In the genomic region with DNA sequence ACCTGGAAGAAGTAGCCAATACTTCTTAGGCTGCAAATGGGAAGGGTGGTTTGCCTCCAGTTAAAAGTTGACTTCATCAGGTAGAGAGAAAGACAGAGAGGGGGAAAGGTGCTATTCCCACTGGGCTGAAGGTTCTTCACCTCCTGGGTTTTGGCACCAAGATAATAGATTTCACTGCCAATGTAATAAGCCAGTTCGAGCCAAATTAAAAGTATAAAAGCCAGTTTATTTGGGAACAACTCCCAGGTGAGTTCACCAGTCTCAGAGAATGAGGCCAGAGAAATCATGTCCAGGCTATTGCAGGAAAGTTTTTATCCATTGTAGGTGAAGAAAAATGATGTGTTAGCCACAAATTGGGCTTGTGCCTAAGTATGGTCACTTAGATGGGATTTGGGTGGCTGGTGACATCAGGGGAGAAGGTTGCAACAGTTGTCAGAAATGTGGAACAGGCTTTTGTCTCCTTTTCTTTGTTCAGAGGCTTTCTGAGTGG, we compare ENCODE assay signal across 14 mouse cellular contexts.
"Had no signal": no experiment of that assay in that cellular context is flagged by ENCODE, and none has a peak within 500 bp of the region (broad histone marks: within the 10 kb centered on the region; RNA-seq: fewer than 3 reads in every experiment).

No protein-coding gene starts in this region.

- H3K9me3 ChIP-seq: lung, embryonic 15.5 days; midbrain, embryonic 13.5 days; midbrain, embryonic 15.5 days; neural tube, embryonic 12.5 days; stomach, embryonic 15.5 days had no signal

- H3K27ac ChIP-seq: lung, embryonic 15.5 days; macrophage; midbrain, embryonic 13.5 days; midbrain, embryonic 15.5 days; neural tube, embryonic 12.5 days; stomach, embryonic 15.5 days; stomach, postnatal 0 days had no signal

- H3K4me1 ChIP-seq: lung, embryonic 15.5 days; megakaryocyte, embryonic 14.5 days; midbrain, embryonic 13.5 days; midbrain, embryonic 15.5 days; neural tube, embryonic 12.5 days; stomach, embryonic 15.5 days had no signal

- H3K36me3 ChIP-seq: lung, embryonic 15.5 days; midbrain, embryonic 13.5 days; midbrain, embryonic 15.5 days; neural tube, embryonic 12.5 days; stomach, embryonic 15.5 days had no signal

- ATAC-seq: lung, postnatal 0 days; midbrain, embryonic 13.5 days; midbrain, embryonic 15.5 days had no signal

- DNase-seq: lung, adult 2 months; right cerebral cortex, postnatal 14 days; thymus, postnatal 25 days; thymus, postnatal 4 days had no signal

- H3K4me2 ChIP-seq: lung, embryonic 15.5 days; midbrain, embryonic 11.5 days; midbrain, embryonic 13.5 days; midbrain, embryonic 15.5 days; neural tube, embryonic 12.5 days; stomach, embryonic 15.5 days had no signal

- H3K27me3 ChIP-seq: lung, embryonic 15.5 days; megakaryocyte, embryonic 14.5 days; midbrain, embryonic 13.5 days; midbrain, embryonic 15.5 days; neural tube, embryonic 12.5 days; stomach, embryonic 15.5 days had no signal

- H3K4me3 ChIP-seq: lung, embryonic 15.5 days; megakaryocyte, embryonic 14.5 days; midbrain, embryonic 13.5 days; midbrain, embryonic 15.5 days; neural tube, embryonic 12.5 days; stomach, embryonic 15.5 days had no signal

- H3K9ac ChIP-seq: lung, embryonic 15.5 days; midbrain, embryonic 13.5 days; midbrain, embryonic 15.5 days; neural tube, embryonic 12.5 days; stomach, embryonic 15.5 days had no signal
